Mouse (Mus musculus) urinary bladder, postnatal 36 days (tissue): Measurements from ENCODE around the gene Tmem178.

ENCODE experiments used
- DNase-seq, 2 experiments: peaks; one replicate each; pipeline ENCODE4 v3.0.0; 2022; ENCODE audit warnings: low spot score in 2 of 2, mixed read lengths in 1 of 2

Tmem178 gene

DNA sequence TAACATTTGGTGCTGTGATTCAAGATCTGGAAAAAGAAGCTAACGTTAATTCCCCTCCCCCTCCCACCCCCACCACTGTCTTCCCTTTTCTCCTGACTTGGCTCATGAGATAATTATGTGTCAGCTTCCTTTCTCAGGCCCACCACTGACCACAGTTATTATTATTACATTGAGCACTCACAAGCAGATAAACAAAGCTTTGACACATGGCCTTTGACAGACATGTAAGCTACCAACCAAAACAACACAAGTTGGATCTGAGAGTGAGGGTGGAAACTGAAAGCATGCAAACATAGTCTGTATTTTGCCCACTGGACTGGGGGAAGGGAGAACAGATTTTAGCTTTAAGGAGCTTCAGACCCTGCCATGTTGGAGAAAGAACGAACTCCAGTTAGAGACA, 52.8 kb downstream of the Tmem178 start:
- no peak for DNase-seq

DNA sequence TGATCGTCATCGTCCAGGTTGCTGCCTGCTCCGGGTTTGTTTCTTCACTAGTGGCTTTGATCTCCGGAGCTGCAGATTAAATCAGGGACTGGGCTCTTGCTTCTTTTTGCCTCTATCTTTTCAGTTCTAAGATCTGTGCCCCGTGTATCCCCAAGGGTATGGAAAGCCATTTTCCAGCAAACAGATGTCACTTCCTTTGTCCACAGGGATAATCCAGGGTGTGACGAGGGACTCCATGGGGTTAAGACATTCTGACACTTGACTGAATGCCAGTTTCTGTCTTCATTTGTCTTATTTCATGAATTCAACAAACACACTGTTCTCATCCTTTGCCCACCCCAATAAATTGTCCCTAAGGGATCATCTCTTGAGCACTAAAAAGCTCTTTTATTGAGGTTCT, 54.5 kb downstream of the Tmem178 start:
- DNase-seq: no peak

DNA sequence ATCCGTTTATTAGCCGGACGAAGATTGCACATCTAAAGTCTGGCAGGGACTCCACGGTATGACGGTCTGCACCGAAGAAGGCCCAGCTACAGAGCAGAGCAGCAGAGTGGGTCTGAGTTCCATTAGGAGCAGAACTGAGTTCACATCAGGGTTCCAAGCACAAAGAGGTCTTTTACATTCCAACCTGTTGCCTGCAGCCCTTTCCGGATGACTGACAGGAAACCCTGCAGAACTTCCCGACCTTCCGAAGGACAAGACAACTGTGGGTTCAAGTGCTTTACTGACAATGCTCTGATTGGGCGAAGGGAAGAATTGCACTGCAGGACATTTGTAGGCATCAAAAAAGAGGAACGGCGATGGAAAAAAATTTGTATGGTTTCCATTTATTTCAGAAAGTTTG, 56.6 kb downstream of the Tmem178 start:
- no peak for DNase-seq

- DNase-seq: no peak
These were observed 57.2 kb downstream of the Tmem178 start for GRCm38 (mm10) chr17:81001647-81002046.

DNA sequence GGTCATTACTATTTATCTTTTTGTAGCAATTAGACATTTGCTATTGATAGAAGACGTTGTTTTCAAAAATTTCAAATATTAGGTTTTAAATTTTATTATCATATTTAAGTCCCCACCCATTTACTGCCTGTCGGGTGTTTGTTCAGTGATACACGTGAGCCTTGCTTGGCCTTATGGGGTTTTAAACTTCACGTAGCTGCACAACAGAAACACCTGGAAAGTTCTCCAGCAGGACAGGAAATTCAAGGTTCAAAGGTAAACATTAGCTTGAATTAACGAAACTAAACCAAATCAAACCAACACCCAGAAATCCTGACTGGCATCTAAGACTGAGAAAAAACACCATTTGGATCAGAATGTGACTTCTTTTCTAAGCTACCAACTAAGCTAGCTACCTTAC, 57.7 kb downstream of the Tmem178 start:
- DNase-seq: no peak

DNA sequence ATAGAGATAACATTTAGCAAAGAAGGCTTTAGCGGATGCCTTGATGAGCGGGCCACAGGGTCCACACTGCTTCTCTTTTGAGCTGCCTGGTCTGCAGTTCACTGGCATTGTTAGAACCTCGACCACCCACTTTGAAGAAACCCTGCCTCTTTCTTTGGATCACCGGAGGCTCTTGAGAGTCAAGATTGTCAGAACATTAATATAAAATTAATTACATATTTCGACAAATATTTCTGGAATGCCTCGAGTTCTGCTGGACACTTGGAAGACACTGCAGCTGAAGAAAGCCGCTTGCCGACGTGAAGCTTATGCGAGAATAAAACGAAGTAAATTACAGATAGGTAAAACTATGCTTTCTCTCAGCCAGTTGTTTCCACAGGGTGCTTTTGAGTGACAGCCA, 60.0 kb downstream of the Tmem178 start:
- DNase-seq: no peak

- DNase-seq: no peak
These were observed 60.9 kb downstream of the Tmem178 start for GRCm38 (mm10) chr17:81005292-81005691.

DNA sequence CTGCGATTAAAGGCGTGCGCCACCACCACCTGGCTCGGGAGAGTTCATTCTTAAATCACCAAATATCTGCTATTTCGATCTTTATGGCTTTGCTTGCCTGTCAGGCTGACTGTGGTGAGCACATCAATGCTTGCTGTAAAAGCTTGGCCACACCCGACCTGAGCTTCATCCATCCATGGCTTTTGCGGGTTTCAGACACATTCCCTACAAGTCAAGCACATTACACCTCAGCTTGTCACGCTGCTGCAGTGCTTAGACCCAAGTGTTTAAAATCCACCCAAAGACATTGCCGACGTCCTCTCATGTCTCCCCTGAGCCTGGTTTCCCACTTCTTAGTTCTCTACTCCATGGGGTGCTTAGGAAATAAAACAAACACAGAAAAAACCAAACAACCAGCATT, 64.7 kb downstream of the Tmem178 start:
- DNase-seq: no peak

GRCm38 (mm10) chr17:81010199-81010598, 65.8 kb downstream of the Tmem178 start:
- no peak for DNase-seq

DNA sequence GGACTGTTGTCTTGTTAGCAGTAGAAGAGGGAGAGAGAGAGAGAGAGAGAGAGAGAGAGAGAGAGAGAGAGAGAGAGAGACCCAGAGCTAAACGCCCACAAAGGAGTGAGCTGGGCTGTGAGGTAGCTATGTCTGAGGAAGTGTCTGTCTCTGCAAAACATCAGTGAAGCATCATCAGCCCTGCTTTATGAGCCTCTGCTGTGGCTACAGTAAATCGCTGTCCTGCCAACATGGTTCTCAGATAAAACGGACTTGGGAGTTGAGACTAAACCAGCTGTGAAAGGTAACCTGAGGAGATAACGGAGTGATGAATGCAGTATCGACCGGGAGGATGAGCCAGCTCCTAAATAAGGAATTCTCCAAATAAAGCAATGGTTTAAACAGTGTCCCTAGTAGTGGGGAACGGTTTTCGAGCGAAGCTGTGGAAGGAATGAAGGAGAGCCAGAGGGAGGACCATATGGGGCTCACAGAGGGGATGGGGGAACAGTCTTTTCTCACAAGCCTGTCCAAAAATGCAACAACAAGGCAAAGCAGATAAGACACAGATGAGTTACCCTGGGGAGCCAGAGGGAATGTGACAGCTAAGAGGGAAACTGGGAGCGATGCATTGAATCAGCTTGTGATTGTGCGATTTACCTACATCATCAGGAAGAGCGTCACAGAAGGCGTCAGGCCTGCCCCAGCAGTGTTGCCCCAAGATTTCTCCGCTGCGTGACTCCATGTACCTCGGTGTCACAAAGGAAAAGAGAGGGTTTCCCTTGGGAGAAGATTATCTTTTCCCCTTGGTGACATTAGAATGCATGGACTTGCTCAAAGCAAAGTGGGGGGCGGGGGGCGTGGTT, 66.6 kb downstream of the Tmem178 start:
- DNase-seq: no peak

DNA sequence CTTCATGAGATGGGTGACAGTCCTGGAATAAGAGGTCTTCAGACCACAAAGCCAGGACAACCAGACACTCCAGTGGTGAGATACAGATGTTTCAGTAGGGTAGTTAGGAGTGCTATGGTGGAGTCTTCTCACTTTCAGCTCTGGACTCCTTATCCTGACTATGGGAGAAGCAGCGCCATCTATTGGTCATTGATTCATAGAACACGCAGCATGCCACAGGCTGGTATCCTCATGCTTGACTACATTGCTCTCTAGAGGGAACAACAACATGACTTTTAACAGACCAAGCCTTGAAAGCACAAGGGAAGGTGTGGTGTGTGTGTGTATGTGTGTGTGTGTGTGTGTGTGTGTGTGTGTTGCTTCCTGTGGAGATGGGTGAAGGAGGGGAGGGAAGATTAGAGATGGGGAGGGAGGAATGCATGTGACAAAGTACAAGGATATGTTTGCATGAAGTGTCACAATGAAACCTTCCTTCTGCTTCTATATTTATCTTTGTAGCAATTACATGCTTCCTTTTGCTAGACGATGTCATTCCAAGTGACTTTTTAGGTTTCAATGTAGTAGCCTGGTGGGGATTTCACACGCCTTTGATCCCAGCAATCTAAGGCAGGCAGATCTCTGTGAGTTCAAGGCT, 71.5 kb downstream of the Tmem178 start:
- DNase-seq: peak; percentile 6 to 9

GRCm38 (mm10) chr17:81017132-81017531, 72.7 kb downstream of the Tmem178 start:
- DNase-seq: no peak

DNA sequence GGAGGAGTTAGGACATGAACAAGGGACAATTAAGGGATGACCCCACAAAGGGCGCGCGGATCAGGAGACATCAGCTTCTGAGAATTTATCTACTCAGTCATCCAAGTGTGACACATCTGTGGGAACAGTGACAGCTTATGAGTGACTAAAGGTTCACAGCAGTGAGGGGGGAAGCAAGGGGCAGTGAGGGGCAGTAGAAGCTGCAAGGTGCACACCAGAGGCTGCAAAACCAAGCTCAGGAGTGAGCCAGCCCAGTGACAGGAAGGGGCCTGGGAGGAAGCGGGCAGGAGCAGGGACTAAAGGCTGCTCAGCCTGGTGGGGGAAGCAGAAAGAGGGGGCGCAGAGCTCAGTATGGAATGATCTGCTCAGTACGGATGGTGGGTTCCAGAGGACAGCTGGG, 82.9 kb downstream of the Tmem178 start:
- no peak for DNase-seq

- no peak for DNase-seq
These were observed 87.5 kb downstream of the Tmem178 start for GRCm38 (mm10) chr17:81031830-81032442.

DNA sequence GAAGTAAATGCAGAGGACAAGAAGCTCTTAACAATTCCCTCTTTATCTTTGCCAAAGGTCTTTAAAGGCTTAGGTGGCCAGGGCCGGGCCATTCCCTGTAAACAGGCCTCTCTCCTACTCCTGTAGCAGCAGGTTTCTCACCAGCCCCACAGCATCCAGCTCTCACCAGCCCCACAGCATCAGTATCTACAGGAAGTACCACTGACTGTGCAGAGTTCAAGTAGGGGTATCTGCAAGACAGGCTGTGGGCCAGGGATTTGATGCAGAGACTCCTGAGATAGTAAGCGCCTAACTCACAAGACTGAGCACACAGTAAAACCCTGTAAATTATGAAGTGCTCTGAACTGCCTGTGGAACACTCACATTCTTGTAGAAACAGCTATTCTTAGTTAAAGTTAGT, 88.5 kb downstream of the Tmem178 start:
- no peak for DNase-seq

DNA sequence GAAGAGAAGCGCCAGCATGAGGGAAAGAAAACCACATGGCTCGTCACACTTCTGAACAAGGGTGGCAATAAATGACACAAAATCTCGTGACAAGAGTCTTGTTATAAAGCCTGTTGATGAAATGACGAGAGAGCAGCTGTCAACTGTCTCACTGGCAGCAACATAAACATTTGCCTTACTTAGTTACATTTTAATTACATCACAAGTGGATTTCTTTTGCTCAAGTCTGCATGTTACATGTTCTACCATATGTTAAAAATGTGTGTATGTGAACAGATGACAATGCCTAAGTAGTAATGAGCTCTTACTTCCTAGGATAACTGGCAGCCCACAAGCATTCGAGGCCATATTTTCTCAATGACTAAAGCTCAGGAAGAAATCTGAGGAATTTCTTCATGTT, 90.9 kb downstream of the Tmem178 start:
- DNase-seq: no peak

DNA sequence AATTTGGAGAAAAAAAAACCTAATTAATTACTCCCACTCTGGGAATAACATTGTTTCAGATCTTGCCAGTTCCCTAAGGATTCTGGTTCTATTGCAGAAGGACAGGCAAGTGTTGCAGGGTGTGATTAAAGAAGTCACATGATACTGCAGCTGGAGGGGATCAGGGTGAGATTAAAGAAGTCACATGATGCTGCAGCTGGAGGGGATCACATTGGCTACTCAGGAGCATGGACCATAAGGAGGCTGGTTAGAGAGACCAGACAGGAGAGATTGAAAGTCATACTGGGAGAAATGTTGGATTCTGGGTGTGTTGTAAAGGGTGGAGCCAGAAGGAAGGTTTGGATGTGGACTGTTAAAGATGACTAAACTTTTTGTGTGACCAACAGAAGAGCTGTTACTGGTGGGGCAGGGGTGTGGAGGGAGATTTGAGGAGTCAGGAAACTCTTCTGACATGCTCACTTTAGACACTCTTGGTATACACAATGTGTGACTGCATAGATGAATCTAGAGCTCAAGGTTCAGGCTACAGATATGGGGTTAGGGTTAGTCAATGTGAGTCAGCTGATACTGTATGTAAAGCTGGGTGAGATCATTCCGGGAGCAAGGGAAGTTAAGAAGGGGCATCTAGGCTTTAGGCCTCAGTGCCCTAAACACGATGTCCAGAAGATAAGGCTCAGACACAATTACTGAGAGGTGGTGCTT, 94.4 kb downstream of the Tmem178 start:
- DNase-seq: no peak

DNA sequence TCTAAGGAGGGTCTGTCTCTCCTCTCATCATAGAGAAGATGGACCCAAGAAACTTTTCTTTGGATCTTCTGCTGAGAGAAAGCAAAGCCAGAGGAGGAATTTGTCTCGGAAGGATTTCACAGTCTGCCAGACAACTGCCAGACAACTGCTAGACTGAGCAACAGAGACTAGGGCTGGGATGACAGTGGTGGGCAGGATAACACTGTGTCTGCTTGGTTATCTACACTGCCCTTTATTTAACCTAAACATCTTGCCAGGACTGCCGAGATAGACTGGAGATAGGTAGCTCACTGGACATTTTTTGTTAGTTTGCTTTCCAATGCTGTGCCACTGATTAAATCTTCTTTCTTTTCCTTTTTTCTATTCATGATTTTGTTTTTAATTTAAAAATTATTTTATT, 97.2 kb downstream of the Tmem178 start:
- no peak for DNase-seq

DNA sequence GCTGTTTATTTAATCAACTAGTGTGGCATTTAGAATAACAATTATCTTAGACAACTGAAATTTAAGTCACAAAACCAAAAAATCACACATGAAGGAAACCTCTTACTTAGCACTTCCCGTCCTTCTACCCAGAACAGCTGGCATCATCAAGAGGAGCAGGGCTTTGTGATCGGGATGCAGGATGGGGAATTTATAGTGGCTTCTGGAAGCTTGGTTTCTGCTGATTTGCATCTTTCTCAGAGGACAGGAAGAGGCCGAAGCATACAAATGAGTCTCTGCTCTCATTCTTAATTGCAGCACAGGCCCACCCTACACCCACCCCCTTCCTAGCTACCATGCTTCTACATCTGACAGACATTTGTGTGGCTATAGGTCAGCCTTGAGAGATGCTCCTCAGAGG, 99.9 kb downstream of the Tmem178 start:
- no peak for DNase-seq

DNA sequence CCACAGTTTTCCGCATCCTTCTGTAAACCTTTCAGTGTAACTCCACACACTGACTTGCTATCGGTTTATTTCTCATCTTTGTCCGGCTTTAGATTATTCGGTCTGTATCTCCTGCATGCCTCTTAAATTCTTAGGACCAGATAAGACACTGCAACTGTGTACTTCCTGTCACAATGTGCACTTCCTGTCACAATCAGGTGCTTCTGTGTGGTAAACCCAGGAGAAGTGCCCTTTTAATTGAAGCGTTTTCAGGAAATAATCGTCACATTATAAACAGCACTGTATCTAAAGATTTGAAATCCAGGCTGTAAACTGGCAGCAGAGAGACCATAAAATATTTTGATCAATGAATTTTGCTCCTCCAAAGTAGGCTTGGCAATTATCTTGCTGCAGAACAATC, 100.7 kb downstream of the Tmem178 start:
- DNase-seq: no peak

DNA sequence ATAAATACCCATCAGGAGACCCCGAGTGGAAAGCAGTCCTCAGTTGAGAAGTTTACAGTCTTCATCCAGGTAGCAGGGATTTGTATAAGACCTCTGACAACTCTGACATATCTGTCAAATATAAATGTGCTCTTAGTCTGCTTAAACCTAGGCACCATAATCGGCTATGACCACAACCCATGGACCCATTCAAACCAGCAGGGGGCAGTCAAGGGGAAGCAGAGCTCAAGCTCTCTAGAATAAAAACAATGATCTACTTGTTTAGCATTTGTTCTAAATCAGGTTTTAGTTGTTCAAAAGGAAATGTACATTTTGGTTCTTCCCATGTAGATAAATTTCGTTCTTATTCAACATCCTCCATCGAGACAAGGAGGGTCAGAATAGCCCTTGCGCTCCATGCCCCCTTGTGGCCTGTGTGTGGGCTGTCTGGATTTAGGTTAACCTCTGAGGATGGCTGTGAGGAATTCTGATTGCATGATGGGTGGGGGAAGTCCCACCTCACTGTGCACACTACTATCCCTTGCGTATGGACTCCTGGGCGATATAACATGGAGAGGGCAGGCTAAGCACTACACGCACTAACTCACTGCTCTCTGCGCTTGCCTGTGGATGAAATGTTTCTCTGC, 101.2 kb downstream of the Tmem178 start:
- DNase-seq: peak in 1 of 2 experiments; percentile 11
